Mouse (Mus musculus): Measurements from ENCODE around the gene 4933411K16Rik. TPM values are rescaled to one million over a fixed set of nuclear protein-coding genes. Genes with fewer than 3 reads are reported as not detected.

4933411K16Rik gene
- polyA plus RNA-seq, 1 experiment from 2014 or later: not detected

DNA sequence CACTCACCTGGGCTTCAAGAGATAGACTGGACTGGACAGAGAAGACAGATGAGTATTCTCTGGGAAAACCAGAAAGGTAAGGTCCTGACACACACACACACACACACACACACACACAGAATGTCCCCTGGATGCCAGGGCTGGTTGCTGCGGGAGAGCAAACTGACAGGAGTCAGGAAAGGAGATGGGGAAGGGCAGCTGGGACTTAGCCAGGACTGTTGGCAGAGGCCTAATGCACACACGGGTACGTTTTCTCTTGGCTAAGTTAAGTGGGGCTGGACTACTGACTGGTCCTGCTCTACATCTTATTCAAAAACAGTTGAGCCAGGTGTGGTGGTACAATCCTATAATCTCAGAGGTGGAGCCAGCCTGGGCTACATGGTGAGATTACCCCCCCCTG, 15.7 kb upstream of the 4933411K16Rik start:
- H3K4me3 ChIP-seq (replicated peaks): no peak overlapping the region
- no peak for ATAC-seq
- H3K36me3 ChIP-seq: 0 out of 2 replicates have a peak, but pooled peaks cover 5% of the 10 kb centered on the region
- H3K4me1 ChIP-seq (replicated peaks): peaks cover 9% of the 10 kb centered on the region; the same call in 1 of the 2 replicates
- WGBS: 90% methylated on average over 3 of the region's 3 CpGs
- no peak overlapping the region for H3K27ac ChIP-seq
- H3K27me3 ChIP-seq (replicated peaks): no peaks in the 10 kb centered on the region; the same call in 1 of the 2 replicates
- H3K9ac ChIP-seq: no peak overlapping the region
- no peak overlapping the region for H3K4me2 ChIP-seq (replicated peaks)
- H3K9me3 ChIP-seq: no peaks in the 10 kb centered on the region

DNA sequence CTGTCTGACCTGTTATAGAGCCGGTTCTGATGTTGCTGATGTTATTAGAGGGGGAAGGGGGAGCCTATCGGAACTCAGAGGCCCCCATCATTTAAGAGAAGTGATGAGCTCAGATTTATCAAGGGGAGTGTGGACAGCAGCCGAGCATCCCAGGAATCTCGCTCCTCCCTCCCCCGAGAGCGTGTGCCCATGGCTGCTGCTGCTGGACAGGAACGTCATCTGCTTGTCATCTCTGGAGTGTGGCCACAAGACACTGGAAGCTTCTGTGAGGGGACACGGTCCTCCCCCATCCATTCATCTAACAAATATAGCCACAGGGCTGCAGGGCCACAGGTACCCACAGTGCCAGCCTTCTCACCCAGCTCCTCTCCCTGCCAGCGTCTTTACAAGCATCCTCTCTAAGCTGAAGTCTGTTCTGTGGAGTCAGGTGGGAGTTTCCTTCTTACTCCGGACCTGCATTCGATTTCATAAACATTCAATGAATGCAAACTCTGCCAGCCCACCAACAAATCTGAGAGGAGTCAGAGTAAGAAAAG, 14.8 kb upstream of the 4933411K16Rik start:
- Histone ChIP-seq H3K4me1 (replicated peaks) (peaks cover 9% of the 10 kb centered on the region; the same call in 1 of the 2 replicates), H3K9ac (no peak overlapping the region), H3K4me3 (replicated peaks) (no peak overlapping the region), H3K36me3 (0 out of 2 replicates have a peak, but pooled peaks cover 5% of the 10 kb centered on the region), H3K9me3 (no peaks in the 10 kb centered on the region), H3K27me3 (replicated peaks) (no peaks in the 10 kb centered on the region; the same call in 1 of the 2 replicates), H3K4me2 (replicated peaks) (no peak overlapping the region), H3K27ac (no peak overlapping the region)
- ATAC-seq: no peak
- 55% methylated on average over 11 of the region's 11 CpGs for WGBS

GRCm38 (mm10) chr19:42038310-42038709, 13.7 kb upstream of the 4933411K16Rik start:
- H3K27ac ChIP-seq: no peak overlapping the region
- H3K27me3 ChIP-seq (replicated peaks): no peaks in the 10 kb centered on the region; the same call in 1 of the 2 replicates
- H3K4me2 ChIP-seq (replicated peaks): no peak overlapping the region
- H3K36me3 ChIP-seq: 0 out of 2 replicates have a peak, but pooled peaks cover 5% of the 10 kb centered on the region
- no peak for ATAC-seq
- H3K4me3 ChIP-seq (replicated peaks): no peak overlapping the region
- WGBS: 91% methylated on average over 12 of the region's 12 CpGs
- H3K9ac ChIP-seq: no peak overlapping the region
- no peaks in the 10 kb centered on the region for H3K9me3 ChIP-seq
- H3K4me1 ChIP-seq (replicated peaks): peaks cover 9% of the 10 kb centered on the region; the same call in 1 of the 2 replicates

- WGBS: 94% methylated on average over 6 of the region's 6 CpGs
- H3K9me3 ChIP-seq: no peaks in the 10 kb centered on the region
- no peaks in the 10 kb centered on the region for H3K36me3 ChIP-seq
- no peak for ATAC-seq
- no peaks in the 10 kb centered on the region for H3K27me3 ChIP-seq (replicated peaks)
- H3K9ac ChIP-seq: no peak overlapping the region
- H3K4me2 ChIP-seq (replicated peaks): no peak overlapping the region
- H3K4me3 ChIP-seq (replicated peaks): no peak overlapping the region
- no peak overlapping the region for H3K27ac ChIP-seq
- peaks cover 8% of the 10 kb centered on the region for H3K4me1 ChIP-seq (replicated peaks)
Observed at GRCm38 (mm10) chr19:42043988-42044387, 8.1 kb upstream of the 4933411K16Rik start.

GRCm38 (mm10) chr19:42045269-42046102, 6.6 kb upstream of the 4933411K16Rik start, which contains the start of gene Hoga1:
Gene Hoga1 (plus strand): TSS chr19:42045610.
- Histone ChIP-seq H3K4me1 (replicated peaks) (peaks cover 8% of the 10 kb centered on the region), H3K9me3 (no peaks in the 10 kb centered on the region), H3K36me3 (no peaks in the 10 kb centered on the region), H3K9ac (peak within 1 kb of the TSS; percentile 21), H3K4me2 (replicated peaks) (peak within 1 kb of the TSS; percentile 64), H3K4me3 (replicated peaks) (peak within 1 kb of the TSS; percentile 38), H3K27me3 (replicated peaks) (no peaks in the 10 kb centered on the region), H3K27ac (no peak within 1 kb of the TSS)
- WGBS: 18% methylated on average over 23 of the region's 23 CpGs
- peak; percentile 97 for ATAC-seq

- H3K36me3 ChIP-seq: no peaks in the 10 kb centered on the region
- 93% methylated on average over 1 of the region's 1 CpGs for WGBS
Observed at GRCm38 (mm10) chr19:42050251-42050650, 1.8 kb upstream of the 4933411K16Rik start.

DNA sequence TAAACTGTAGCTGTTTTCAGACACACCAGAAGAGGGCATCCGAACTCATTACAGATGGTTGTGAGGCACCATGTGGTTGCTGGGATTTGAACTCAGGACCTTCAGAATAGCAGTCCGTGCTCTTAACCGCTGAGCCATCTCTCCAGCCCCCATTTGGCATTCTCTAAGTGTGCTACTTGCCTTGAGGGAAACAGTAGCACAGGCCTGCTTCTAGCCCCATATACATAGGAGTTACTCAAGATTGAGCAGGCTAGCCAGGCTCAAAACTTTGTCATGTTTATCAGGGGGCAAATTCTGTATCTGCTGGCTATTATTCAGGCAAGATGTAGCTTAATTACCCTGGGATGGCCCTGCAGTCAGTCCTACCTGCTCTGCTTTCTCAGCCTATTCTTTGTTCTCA, 697 bp upstream of the 4933411K16Rik start:
- no peak overlapping the region for H3K4me3 ChIP-seq (replicated peaks)
- WGBS: 88% methylated on average over 3 of the region's 3 CpGs
- ATAC-seq: no peak

More at GRCm38 (mm10) chr19:42050251-42050650, 1.8 kb upstream of the 4933411K16Rik start:
- Histone ChIP-seq H3K27me3 (replicated peaks) (no peaks in the 10 kb centered on the region), H3K4me3 (replicated peaks) (no peak overlapping the region), H3K9ac (no peak overlapping the region), H3K9me3 (no peaks in the 10 kb centered on the region), H3K4me1 (replicated peaks) (peaks cover 8% of the 10 kb centered on the region), H3K4me2 (replicated peaks) (no peak overlapping the region), H3K27ac (no peak overlapping the region)
- ATAC-seq: no peak

DNA sequence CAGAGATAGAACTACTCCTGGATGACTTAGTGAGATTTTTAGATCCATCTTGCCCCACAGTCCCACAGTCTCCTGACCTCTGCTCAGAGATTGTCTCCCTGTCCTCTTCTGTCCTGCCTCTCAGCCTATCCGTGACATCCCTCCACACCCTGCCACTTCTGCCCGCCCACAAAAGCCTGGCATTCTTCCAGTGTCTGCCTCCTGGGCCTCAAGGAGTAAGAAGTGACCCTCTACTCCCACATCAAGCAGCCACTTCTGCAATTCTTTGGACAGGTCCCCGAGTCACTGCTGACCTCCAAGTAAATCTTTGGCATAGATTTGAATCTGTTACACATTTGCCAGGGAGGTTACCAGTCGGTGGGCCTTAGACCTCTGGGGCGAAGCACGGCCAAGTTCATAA, 2.2 kb downstream of the 4933411K16Rik start:
- Histone ChIP-seq H3K4me3 (replicated peaks) (no peak overlapping the region), H3K4me1 (replicated peaks) (no peaks in the 10 kb centered on the region), H3K4me2 (replicated peaks) (no peak overlapping the region), H3K27ac (no peak overlapping the region), H3K36me3 (no peaks in the 10 kb centered on the region), H3K27me3 (replicated peaks) (no peaks in the 10 kb centered on the region), H3K9me3 (no peaks in the 10 kb centered on the region), H3K9ac (no peak overlapping the region)
- WGBS: 71% methylated on average over 6 of the region's 6 CpGs
- no peak for ATAC-seq

More for the DNA sequence above, 697 bp upstream of the 4933411K16Rik start:
- Histone ChIP-seq H3K4me1 (replicated peaks) (no peaks in the 10 kb centered on the region), H3K9ac (no peak overlapping the region), H3K36me3 (no peaks in the 10 kb centered on the region), H3K4me2 (replicated peaks) (no peak overlapping the region), H3K9me3 (no peaks in the 10 kb centered on the region), H3K27ac (no peak overlapping the region), H3K27me3 (replicated peaks) (no peaks in the 10 kb centered on the region)

- H3K4me3 ChIP-seq (replicated peaks): no peak overlapping the region
- H3K9me3 ChIP-seq: no peaks in the 10 kb centered on the region
- WGBS: 75% methylated on average over 2 of the region's 2 CpGs
- no peaks in the 10 kb centered on the region for H3K27me3 ChIP-seq (replicated peaks)
- ATAC-seq: no peak
- no peak overlapping the region for H3K4me2 ChIP-seq (replicated peaks)
- H3K4me1 ChIP-seq (replicated peaks): no peaks in the 10 kb centered on the region
- H3K36me3 ChIP-seq: no peaks in the 10 kb centered on the region
- H3K27ac ChIP-seq: no peak overlapping the region
- no peak overlapping the region for H3K9ac ChIP-seq
Observed at GRCm38 (mm10) chr19:42055881-42056280, 3.8 kb downstream of the 4933411K16Rik start.

DNA sequence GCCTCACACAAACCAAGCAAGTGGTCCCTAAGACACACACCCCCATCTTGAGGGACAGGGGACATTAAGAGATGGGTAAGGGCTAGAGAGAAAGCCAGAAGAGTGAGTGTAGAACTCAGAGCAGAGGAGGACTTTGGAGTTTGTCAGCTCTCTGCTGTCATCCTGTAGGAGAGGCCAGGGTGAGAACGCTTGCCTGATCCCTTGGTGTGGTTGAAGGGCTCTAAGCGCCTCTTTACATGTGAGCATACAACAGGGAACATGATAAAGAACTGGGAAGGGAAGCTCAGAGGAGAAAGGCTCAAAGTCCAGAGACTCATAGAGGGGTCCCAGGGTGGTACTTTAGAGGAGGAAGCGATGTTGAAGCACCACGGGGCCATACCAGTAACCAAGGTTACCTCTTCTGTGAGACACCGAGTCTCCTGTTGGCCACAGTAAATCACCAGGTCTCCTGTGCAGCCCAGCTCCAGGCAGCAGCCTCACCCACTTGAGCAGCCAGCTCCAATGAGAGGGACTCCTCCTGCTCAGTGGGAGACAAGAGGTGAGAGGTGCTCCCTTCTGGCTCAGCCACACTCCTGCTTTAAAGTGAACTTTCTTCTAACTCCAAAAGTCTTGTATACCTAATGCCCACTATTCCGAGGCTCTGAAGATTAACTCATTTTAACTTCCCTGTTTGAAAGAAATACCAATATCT, 4.8 kb downstream of the 4933411K16Rik start:
- Histone ChIP-seq H3K4me3 (replicated peaks) (no peak overlapping the region), H3K9me3 (no peaks in the 10 kb centered on the region), H3K4me2 (replicated peaks) (no peak overlapping the region), H3K27me3 (replicated peaks) (no peaks in the 10 kb centered on the region), H3K9ac (no peak overlapping the region), H3K4me1 (replicated peaks) (no peaks in the 10 kb centered on the region), H3K36me3 (no peaks in the 10 kb centered on the region), H3K27ac (no peak overlapping the region)
- ATAC-seq: peak; percentile 52; the same call in 1 of the 2 replicates
- WGBS: 68% methylated on average over 6 of the region's 6 CpGs

DNA sequence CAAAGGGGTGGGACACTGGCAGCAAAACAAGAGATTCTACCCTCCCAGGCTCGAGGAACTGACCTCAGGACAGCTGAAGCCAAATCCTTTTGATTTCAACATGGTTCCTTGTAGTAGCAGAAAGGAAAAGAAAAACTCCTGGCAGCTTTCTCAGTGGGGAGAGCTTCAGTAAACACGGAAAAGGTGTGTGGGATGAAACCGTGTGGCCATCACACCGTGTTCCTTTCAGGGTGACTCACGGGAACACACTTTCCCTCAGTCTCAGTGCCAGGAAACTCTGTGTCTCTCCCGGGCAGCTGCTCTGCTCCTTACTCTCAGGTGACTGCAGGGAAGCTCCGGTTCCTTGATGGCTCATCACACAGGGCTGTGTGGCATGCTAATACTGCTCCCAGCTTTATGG, 6.4 kb downstream of the 4933411K16Rik start:
- no peak overlapping the region for H3K4me2 ChIP-seq (replicated peaks)
- ATAC-seq: no peak
- H3K27me3 ChIP-seq (replicated peaks): no peaks in the 10 kb centered on the region
- H3K27ac ChIP-seq: no peak overlapping the region
- WGBS: 57% methylated on average over 7 of the region's 7 CpGs
- no peak overlapping the region for H3K4me3 ChIP-seq (replicated peaks)
- no peaks in the 10 kb centered on the region for H3K9me3 ChIP-seq
- no peaks in the 10 kb centered on the region for H3K4me1 ChIP-seq (replicated peaks)
- H3K36me3 ChIP-seq: no peaks in the 10 kb centered on the region
- H3K9ac ChIP-seq: no peak overlapping the region

GRCm38 (mm10) chr19:42061443-42061842, 9.4 kb downstream of the 4933411K16Rik start:
- H3K27ac ChIP-seq: no peak overlapping the region
- ATAC-seq: no peak

More at GRCm38 (mm10) chr19:42061443-42061842, 9.4 kb downstream of the 4933411K16Rik start:
- H3K36me3 ChIP-seq: no peaks in the 10 kb centered on the region
- H3K9ac ChIP-seq: no peak overlapping the region
- no peaks in the 10 kb centered on the region for H3K4me1 ChIP-seq (replicated peaks)
- no peaks in the 10 kb centered on the region for H3K27me3 ChIP-seq (replicated peaks)
- no peak overlapping the region for H3K4me3 ChIP-seq (replicated peaks)
- 88% methylated on average over 7 of the region's 7 CpGs for WGBS
- H3K4me2 ChIP-seq (replicated peaks): no peak overlapping the region
- H3K9me3 ChIP-seq: no peaks in the 10 kb centered on the region

All from intestine, embryonic 15.5 days (tissue).